Mouse (Mus musculus): Measurements from ENCODE around the gene Mef2a. TPM values are rescaled to one million over a fixed set of nuclear protein-coding genes. Genes with fewer than 3 reads are reported as not detected.
"Not testable (repeated sequence)": the region's sequence is repeated elsewhere in the genome, so short reads cannot be mapped to it uniquely, and the experiment has no call there.

The Mef2a gene
- polyA plus RNA-seq, 1 experiment from 2014 or later, result 23.7 TPM

- no peak overlapping the region for H3K27ac ChIP-seq (ENCODE audit: low read length)
- ATAC-seq, result no peak
- no peaks in the 10 kb centered on the region for H3K36me3 ChIP-seq (ENCODE audit: control insufficient read depth, insufficient read depth, low read length)
- no peaks in the 10 kb centered on the region for H3K9me3 ChIP-seq (ENCODE audit: control insufficient read depth, low read length)
- no peak overlapping the region for H3K4me2 ChIP-seq (ENCODE audit: low read depth, low read length)
- no peak overlapping the region for H3K4me3 ChIP-seq (ENCODE audit: low read length)
- no peaks in the 10 kb centered on the region for H3K4me1 ChIP-seq (ENCODE audit: control insufficient read depth, insufficient read depth, low read length)
- 84% methylated on average over 1 of the region's 1 CpGs for WGBS
- H3K27me3 ChIP-seq (replicated peaks; ENCODE audit: control insufficient read depth, insufficient read depth, low read length), result no peaks in the 10 kb centered on the region
- H3K9ac ChIP-seq (ENCODE audit: low read depth, low read length), result no peak overlapping the region
Observed at GRCm38 (mm10) chr7:67291356-67291755, 81.3 kb downstream of the Mef2a start.

- 67% methylated on average over 4 of the region's 4 CpGs for WGBS
- ATAC-seq, result peak; percentile 87
- no peak overlapping the region for H3K9ac ChIP-seq (ENCODE audit: low read depth, low read length)
Observed at GRCm38 (mm10) chr7:67287456-67287855, 85.2 kb downstream of the Mef2a start.

GRCm38 (mm10) chr7:67283581-67283980 lies 89.1 kb downstream of the Mef2a start:
- Histone ChIP-seq H3K27me3 (replicated peaks; ENCODE audit: control insufficient read depth, insufficient read depth, low read length) (no peaks in the 10 kb centered on the region), H3K4me1 (ENCODE audit: control insufficient read depth, insufficient read depth, low read length) (no peaks in the 10 kb centered on the region), H3K36me3 (ENCODE audit: control insufficient read depth, insufficient read depth, low read length) (no peaks in the 10 kb centered on the region), H3K4me2 (ENCODE audit: low read depth, low read length) (no peak overlapping the region), H3K27ac (ENCODE audit: low read length) (no peak overlapping the region), H3K4me3 (ENCODE audit: low read length) (no peak overlapping the region), H3K9ac (ENCODE audit: low read depth, low read length) (no peak overlapping the region), H3K9me3 (ENCODE audit: control insufficient read depth, low read length) (no peaks in the 10 kb centered on the region)
- no peak for ATAC-seq
- WGBS, result 92% methylated on average over 6 of the region's 6 CpGs

More at GRCm38 (mm10) chr7:67287456-67287855, 85.2 kb downstream of the Mef2a start:
- Histone ChIP-seq H3K4me2 (ENCODE audit: low read depth, low read length) (no peak overlapping the region), H3K4me1 (ENCODE audit: control insufficient read depth, insufficient read depth, low read length) (no peaks in the 10 kb centered on the region), H3K27me3 (replicated peaks; ENCODE audit: control insufficient read depth, insufficient read depth, low read length) (no peaks in the 10 kb centered on the region), H3K27ac (ENCODE audit: low read length) (no peak overlapping the region), H3K9me3 (ENCODE audit: control insufficient read depth, low read length) (no peaks in the 10 kb centered on the region), H3K4me3 (ENCODE audit: low read length) (no peak overlapping the region), H3K36me3 (ENCODE audit: control insufficient read depth, insufficient read depth, low read length) (no peaks in the 10 kb centered on the region)

- not testable (repeated sequence) for H3K9me3 ChIP-seq (ENCODE audit: control insufficient read depth, low read length); H3K36me3 ChIP-seq (ENCODE audit: control insufficient read depth, insufficient read depth, low read length); H3K27me3 ChIP-seq (replicated peaks; ENCODE audit: control insufficient read depth, insufficient read depth, low read length); H3K27ac ChIP-seq (ENCODE audit: low read length); H3K9ac ChIP-seq (ENCODE audit: low read depth, low read length); H3K4me2 ChIP-seq (ENCODE audit: low read depth, low read length); H3K4me3 ChIP-seq (ENCODE audit: low read length); ATAC-seq; H3K4me1 ChIP-seq (ENCODE audit: control insufficient read depth, insufficient read depth, low read length)
- WGBS, result 71% methylated on average over 4 of the region's 4 CpGs
Observed at GRCm38 (mm10) chr7:67270447-67270846, 102.2 kb downstream of the Mef2a start.

- H3K9ac ChIP-seq (ENCODE audit: low read depth, low read length), result no peak overlapping the region
- no peak overlapping the region for H3K4me2 ChIP-seq (ENCODE audit: low read depth, low read length)
- H3K27ac ChIP-seq (ENCODE audit: low read length), result no peak overlapping the region
- H3K9me3 ChIP-seq (ENCODE audit: control insufficient read depth, low read length), result no peaks in the 10 kb centered on the region
- WGBS, result 50% methylated on average over 4 of the region's 4 CpGs
- peak; percentile 99 for ATAC-seq
- no peak overlapping the region for H3K4me3 ChIP-seq (ENCODE audit: low read length)
- 0 out of 2 replicates have a peak, but pooled peaks cover 4% of the 10 kb centered on the region for H3K4me1 ChIP-seq (ENCODE audit: control insufficient read depth, insufficient read depth, low read length)
- no peaks in the 10 kb centered on the region for H3K27me3 ChIP-seq (replicated peaks; ENCODE audit: control insufficient read depth, insufficient read depth, low read length)
- H3K36me3 ChIP-seq (ENCODE audit: control insufficient read depth, insufficient read depth, low read length), result no peaks in the 10 kb centered on the region; the same call in 1 of the 2 replicates
Observed at GRCm38 (mm10) chr7:67259828-67260563, 112.7 kb downstream of the Mef2a start.

GRCm38 (mm10) chr7:67246067-67246466 lies 126.6 kb downstream of the Mef2a start:
- Histone ChIP-seq H3K9me3 (ENCODE audit: control insufficient read depth, low read length) (no peaks in the 10 kb centered on the region), H3K4me2 (ENCODE audit: low read depth, low read length) (no peak overlapping the region), H3K36me3 (ENCODE audit: control insufficient read depth, insufficient read depth, low read length) (no peaks in the 10 kb centered on the region), H3K27me3 (replicated peaks; ENCODE audit: control insufficient read depth, insufficient read depth, low read length) (no peaks in the 10 kb centered on the region), H3K4me3 (ENCODE audit: low read length) (no peak overlapping the region), H3K4me1 (ENCODE audit: control insufficient read depth, insufficient read depth, low read length) (peaks cover 3% of the 10 kb centered on the region; the same call in 1 of the 2 replicates), H3K27ac (ENCODE audit: low read length) (no peak overlapping the region), H3K9ac (ENCODE audit: low read depth, low read length) (no peak overlapping the region)
- 79% methylated on average over 2 of the region's 2 CpGs for WGBS
- no peak for ATAC-seq

GRCm38 (mm10) chr7:67245255-67245654 lies 127.4 kb downstream of the Mef2a start:
- 75% methylated on average over 1 of the region's 1 CpGs for WGBS
- Histone ChIP-seq H3K27ac (ENCODE audit: low read length) (no peak overlapping the region), H3K4me3 (ENCODE audit: low read length) (no peak overlapping the region), H3K9me3 (ENCODE audit: control insufficient read depth, low read length) (no peaks in the 10 kb centered on the region), H3K36me3 (ENCODE audit: control insufficient read depth, insufficient read depth, low read length) (no peaks in the 10 kb centered on the region), H3K4me2 (ENCODE audit: low read depth, low read length) (no peak overlapping the region), H3K9ac (ENCODE audit: low read depth, low read length) (no peak overlapping the region), H3K4me1 (ENCODE audit: control insufficient read depth, insufficient read depth, low read length) (peaks cover 3% of the 10 kb centered on the region; the same call in 1 of the 2 replicates), H3K27me3 (replicated peaks; ENCODE audit: control insufficient read depth, insufficient read depth, low read length) (no peaks in the 10 kb centered on the region)
- no peak for ATAC-seq

- Histone ChIP-seq H3K27me3 (replicated peaks; ENCODE audit: control insufficient read depth, insufficient read depth, low read length) (no peaks in the 10 kb centered on the region), H3K4me2 (ENCODE audit: low read depth, low read length) (no peak overlapping the region), H3K9me3 (ENCODE audit: control insufficient read depth, low read length) (no peaks in the 10 kb centered on the region), H3K36me3 (ENCODE audit: control insufficient read depth, insufficient read depth, low read length) (no peaks in the 10 kb centered on the region), H3K4me3 (ENCODE audit: low read length) (no peak overlapping the region), H3K9ac (ENCODE audit: low read depth, low read length) (no peak overlapping the region), H3K4me1 (ENCODE audit: control insufficient read depth, insufficient read depth, low read length) (peaks cover 3% of the 10 kb centered on the region; the same call in 1 of the 2 replicates), H3K27ac (ENCODE audit: low read length) (no peak overlapping the region)
- ATAC-seq, result no peak
- WGBS, result 45% methylated on average over 4 of the region's 4 CpGs
Observed at GRCm38 (mm10) chr7:67243894-67244282, 128.8 kb downstream of the Mef2a start.

- ATAC-seq, result 0 out of 2 replicates have a peak, but pooled peaks have one; percentile 42
- Histone ChIP-seq H3K36me3 (ENCODE audit: control insufficient read depth, insufficient read depth, low read length) (no peaks in the 10 kb centered on the region), H3K4me2 (ENCODE audit: low read depth, low read length) (no peak overlapping the region), H3K9me3 (ENCODE audit: control insufficient read depth, low read length) (no peaks in the 10 kb centered on the region), H3K4me1 (ENCODE audit: control insufficient read depth, insufficient read depth, low read length) (peaks cover 3% of the 10 kb centered on the region; the same call in 1 of the 2 replicates), H3K27me3 (replicated peaks; ENCODE audit: control insufficient read depth, insufficient read depth, low read length) (no peaks in the 10 kb centered on the region), H3K27ac (ENCODE audit: low read length) (no peak overlapping the region), H3K9ac (ENCODE audit: low read depth, low read length) (no peak overlapping the region), H3K4me3 (ENCODE audit: low read length) (no peak overlapping the region)
- WGBS, result 42% methylated on average over 2 of the region's 2 CpGs
Observed at GRCm38 (mm10) chr7:67243121-67243893, 129.4 kb downstream of the Mef2a start.

All from intestine, embryonic 16.5 days (tissue).